Mouse (Mus musculus) C2C12 (cell line): Measurements from ENCODE around the gene BC049762. TPM values are rescaled to one million over a fixed set of nuclear protein-coding genes. Genes with fewer than 3 reads are reported as not detected.

ENCODE experiments used
- H3K27me3 ChIP-seq: one replicate; pipeline ENCODE4 v1.6.1; 2011; ENCODE audit not compliant: control insufficient read depth, insufficient read depth, insufficient read length
- H3K36me3 ChIP-seq: one replicate; pipeline ENCODE4 v1.6.1; 2011; ENCODE audit not compliant: control insufficient read depth, insufficient read depth
- H3K4me3 ChIP-seq: one replicate; pipeline ENCODE4 v1.5.1; 2011; ENCODE audit warnings: mild to moderate bottlenecking, control low read depth; ENCODE audit not compliant: poor library complexity, insufficient read depth, severe bottlenecking
- H3K79me2 ChIP-seq: one replicate; pipeline ENCODE4 v1.6.1; 2011; ENCODE audit not compliant: control insufficient read depth, insufficient read depth
- H3K79me3 ChIP-seq: one replicate; pipeline ENCODE4 v1.6.1; 2011; ENCODE audit warnings: low read depth, control low read depth
- H3ac ChIP-seq: one replicate; pipeline ENCODE3; 2011; ENCODE audit warnings: low read depth; ENCODE audit not compliant: control insufficient read depth, insufficient read length
- CEBPB ChIP-seq: IDR thresholded peaks from one replicate; pipeline ENCODE4 v1.6.1; 2011; ENCODE audit warnings: low read depth, mild to moderate bottlenecking, control low read depth, moderate library complexity
- CTCF ChIP-seq: IDR thresholded peaks from one replicate; pipeline ENCODE4 v1.5.1; 2011; ENCODE audit not compliant: control insufficient read depth, insufficient read depth, insufficient read length
- FOSL1 ChIP-seq: IDR thresholded peaks from one replicate; pipeline ENCODE4 v1.8.0; 2011; ENCODE audit warnings: mild to moderate bottlenecking, low read length; ENCODE audit not compliant: poor library complexity, insufficient read depth, severe bottlenecking
- MAX ChIP-seq: IDR thresholded peaks from one replicate; pipeline ENCODE4 v1.6.1; 2011; ENCODE audit warnings: mild to moderate bottlenecking, control low read depth
- MYOD1 ChIP-seq: IDR thresholded peaks from one replicate; pipeline ENCODE4 v1.6.1; 2011; ENCODE audit warnings: low read depth; ENCODE audit not compliant: control insufficient read depth, insufficient read length
- MYOG ChIP-seq: IDR thresholded peaks from one replicate; pipeline ENCODE4 v1.6.1; 2011; ENCODE audit not compliant: control insufficient read depth, insufficient read length; ENCODE audit errors: extremely low read depth
- USF1 ChIP-seq: IDR thresholded peaks from one replicate; pipeline ENCODE4 v1.6.1; 2011; ENCODE audit warnings: low read depth, mild to moderate bottlenecking, control low read depth, moderate library complexity
- polyA plus RNA-seq: library from polyadenylated mRNA; unstranded; fragments of >200 nt; fragmentation: generic; extraction: Trizol; gene quantifications from one replicate; pipeline ENCODE4 v1.2.1, GENCODE M21; 2012; ENCODE audit warnings: missing spikeins

Gene BC049762
- polyA plus RNA-seq, 1 experiment = 0.05 TPM

DNA sequence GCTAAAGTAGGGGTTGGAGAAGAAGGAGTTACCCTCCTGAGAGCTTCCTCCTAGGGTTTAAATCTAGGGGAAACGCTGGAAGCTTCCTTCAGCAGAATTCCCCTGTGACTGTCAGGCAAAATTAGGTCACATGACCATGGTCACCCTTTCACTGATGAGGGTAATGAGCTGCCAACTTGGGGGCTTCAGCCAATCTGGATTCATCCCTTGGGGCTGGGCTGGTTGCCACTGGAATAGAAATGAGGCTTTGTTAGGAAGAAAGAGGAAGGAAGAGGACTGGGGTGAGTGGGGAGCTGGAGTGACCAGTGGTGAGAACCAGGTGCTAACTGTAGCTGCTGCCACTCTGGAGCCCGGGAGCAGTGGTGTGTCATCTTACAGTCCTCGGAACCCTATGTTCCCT is 32.9 kb upstream of the BC049762 start:
- Histone ChIP-seq H3K36me3 (no peaks in the 10 kb centered on the region), H3K4me3 (no peak overlapping the region), H3K27me3 (peaks cover 16% of the 10 kb centered on the region), H3K79me2 (no peaks in the 10 kb centered on the region), H3K79me3 (no peaks in the 10 kb centered on the region), H3ac (no peak overlapping the region)
- TF ChIP-seq MYOG (no peak), MYOD1 (no peak), CTCF (no peak), FOSL1 (no peak), USF1 (no peak), MAX (no peak), CEBPB (no peak)

DNA sequence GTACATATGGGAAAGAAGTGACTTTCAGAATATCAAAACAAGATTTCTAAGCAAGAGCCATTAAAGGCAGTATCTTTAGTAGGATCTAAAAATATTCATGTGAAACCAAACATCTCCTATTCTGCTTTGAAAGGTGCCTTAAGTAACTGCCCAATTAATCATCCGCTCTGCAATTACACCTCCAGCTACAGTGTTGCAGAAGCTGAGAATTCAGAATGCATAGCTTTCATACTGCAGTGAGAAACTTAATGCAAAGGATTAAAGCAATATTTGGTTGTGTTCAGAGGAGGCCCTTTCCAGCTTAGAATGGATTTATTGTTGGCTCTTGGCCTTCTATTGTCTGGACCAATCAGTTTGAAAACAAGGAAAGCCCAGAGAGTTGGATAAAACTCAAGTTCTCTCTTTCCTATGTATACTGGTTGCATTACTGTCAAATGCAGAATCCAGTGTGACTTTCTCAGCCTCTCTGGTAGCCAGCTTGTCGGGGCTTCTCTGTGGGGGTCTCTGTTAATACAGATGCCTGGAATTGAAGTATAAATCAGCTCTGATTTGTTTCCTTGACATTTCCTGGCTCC is 31.2 kb upstream of the BC049762 start:
- H3K36me3 ChIP-seq = no peaks in the 10 kb centered on the region
- no peaks in the 10 kb centered on the region for H3K79me2 ChIP-seq
- no peak overlapping the region for H3K4me3 ChIP-seq
- H3K27me3 ChIP-seq = peaks cover 18% of the 10 kb centered on the region
- no peaks in the 10 kb centered on the region for H3K79me3 ChIP-seq
- no peak for TF ChIP-seq MYOG
- TF ChIP-seq FOSL1 = no peak
- TF ChIP-seq CEBPB = no peak
- TF ChIP-seq CTCF = no peak
- no peak for TF ChIP-seq MYOD1
- no peak for TF ChIP-seq USF1
- TF ChIP-seq MAX = no peak
- no peak overlapping the region for H3ac ChIP-seq

DNA sequence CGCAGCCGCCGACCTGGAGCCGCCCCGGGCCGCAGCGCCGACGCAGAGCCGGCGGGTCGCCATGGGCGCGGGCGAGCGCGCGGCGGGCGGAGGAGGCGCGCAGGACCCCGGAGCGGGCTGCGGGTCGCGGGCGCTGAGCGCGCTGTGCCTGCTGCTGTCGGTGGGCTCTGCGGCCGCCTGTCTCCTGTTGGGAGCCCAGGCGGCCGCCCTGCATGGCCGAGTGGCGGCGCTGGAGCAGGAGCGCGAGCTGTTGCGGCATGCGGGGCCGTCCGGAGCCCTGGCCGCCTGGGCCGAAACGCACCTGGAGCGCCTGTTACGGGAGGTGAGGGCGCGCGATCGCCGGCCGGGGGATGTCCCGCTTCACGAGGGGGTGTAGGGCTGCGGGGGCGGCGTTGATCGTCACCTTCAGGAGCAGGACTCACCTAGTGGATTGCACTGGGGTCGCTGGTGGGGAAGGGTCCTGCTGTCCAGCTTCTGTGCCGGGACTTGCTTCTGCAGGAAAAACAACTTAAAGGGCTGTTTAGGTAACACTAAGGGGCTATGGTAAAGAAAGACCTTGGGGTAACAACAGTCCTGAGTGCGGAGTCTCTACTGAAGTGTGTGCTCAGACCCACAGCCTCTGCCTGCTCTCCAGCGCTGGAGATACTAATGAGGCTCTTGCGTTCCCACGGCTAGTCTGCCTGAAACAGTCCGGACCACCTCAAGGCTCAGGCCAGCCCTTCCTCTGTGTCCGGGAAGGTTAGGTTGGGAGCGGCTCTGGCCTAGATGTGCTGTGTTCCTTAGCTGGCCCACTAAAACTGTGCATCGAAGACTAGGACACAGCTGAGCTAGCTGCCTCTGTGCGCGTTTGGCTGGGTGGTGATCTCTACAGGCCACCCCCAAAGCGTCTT is 27.5 kb upstream of the BC049762 start:
- peak overlapping the region; percentile 11 for H3K4me3 ChIP-seq
- no peaks in the 10 kb centered on the region for H3K36me3 ChIP-seq
- no peak for TF ChIP-seq USF1
- peak; percentile 23 for TF ChIP-seq CTCF
- H3K79me3 ChIP-seq = no peaks in the 10 kb centered on the region
- no peaks in the 10 kb centered on the region for H3K79me2 ChIP-seq
- H3K27me3 ChIP-seq = peaks cover 18% of the 10 kb centered on the region
- peak overlapping the region; percentile 59 for H3ac ChIP-seq

DNA sequence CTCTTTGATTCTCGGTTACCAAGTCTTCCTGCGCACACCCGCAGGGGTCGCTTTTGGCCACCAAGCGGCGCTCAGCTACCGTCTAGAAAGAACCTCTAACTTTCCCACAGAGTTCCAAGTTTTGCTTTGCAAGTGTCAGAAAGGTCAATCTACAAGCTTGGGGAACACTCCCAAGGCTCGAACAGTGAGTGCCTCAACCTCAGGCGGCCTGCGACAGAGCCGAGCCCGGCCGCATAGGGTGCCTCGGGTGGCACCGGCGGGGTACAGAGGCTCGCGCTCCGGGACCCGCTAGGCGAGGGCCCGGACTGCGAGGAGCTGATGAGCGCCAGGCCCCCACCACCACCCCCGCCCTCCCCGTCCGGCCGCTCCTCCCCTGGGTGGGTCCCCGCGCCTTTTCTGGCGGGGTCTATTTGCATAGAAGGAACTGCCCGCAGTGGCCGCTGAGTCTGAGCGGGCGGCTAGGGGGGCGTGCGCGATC is 26.8 kb upstream of the BC049762 start, which contains the start of gene Col23a1:
Gene Col23a1 (plus strand): TSS at position 357 of the 478 bp plus-strand sequence.
- TF ChIP-seq MYOD1 (no peak), CTCF (peak; percentile 45), MAX (no peak)
- H3ac ChIP-seq = peak within 1 kb of the TSS; percentile 71
- peaks cover 18% of the 10 kb centered on the region for H3K27me3 ChIP-seq
- peaks cover 1% of the 10 kb centered on the region for H3K36me3 ChIP-seq
- peak within 1 kb of the TSS; percentile 11 for H3K4me3 ChIP-seq
- H3K79me2 ChIP-seq = no peaks in the 10 kb centered on the region
- no peaks in the 10 kb centered on the region for H3K79me3 ChIP-seq

DNA sequence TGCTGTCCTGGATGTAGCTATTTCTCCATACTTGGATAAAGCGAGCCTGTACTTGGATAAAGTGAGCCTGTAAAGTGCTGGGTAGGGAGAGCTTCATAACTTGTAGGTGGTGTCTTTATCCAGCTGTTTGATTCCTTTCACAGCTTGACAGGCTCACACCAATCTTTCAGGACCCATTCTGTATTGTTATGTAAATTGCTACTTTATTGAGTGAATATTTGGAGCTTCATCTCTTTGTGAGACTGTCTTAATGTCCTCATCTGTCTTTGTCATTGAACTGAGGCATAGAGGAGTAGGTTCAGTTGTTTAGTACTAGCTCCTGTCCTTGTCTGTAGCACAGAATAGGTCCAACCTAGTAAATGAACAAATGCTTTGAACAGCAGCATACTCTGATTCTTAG is 11.6 kb upstream of the BC049762 start:
- peaks cover 19% of the 10 kb centered on the region for H3K79me3 ChIP-seq
- no peak for TF ChIP-seq MAX
- no peak for TF ChIP-seq MYOG
- TF ChIP-seq FOSL1 = no peak
- no peak for TF ChIP-seq USF1
- no peak for TF ChIP-seq MYOD1
- TF ChIP-seq CEBPB = no peak
- TF ChIP-seq CTCF = no peak
- no peaks in the 10 kb centered on the region for H3K27me3 ChIP-seq
- peaks cover 43% of the 10 kb centered on the region for H3K79me2 ChIP-seq
- H3K36me3 ChIP-seq = peaks cover 95% of the 10 kb centered on the region
- no peak overlapping the region for H3K4me3 ChIP-seq
- no peak overlapping the region for H3ac ChIP-seq

DNA sequence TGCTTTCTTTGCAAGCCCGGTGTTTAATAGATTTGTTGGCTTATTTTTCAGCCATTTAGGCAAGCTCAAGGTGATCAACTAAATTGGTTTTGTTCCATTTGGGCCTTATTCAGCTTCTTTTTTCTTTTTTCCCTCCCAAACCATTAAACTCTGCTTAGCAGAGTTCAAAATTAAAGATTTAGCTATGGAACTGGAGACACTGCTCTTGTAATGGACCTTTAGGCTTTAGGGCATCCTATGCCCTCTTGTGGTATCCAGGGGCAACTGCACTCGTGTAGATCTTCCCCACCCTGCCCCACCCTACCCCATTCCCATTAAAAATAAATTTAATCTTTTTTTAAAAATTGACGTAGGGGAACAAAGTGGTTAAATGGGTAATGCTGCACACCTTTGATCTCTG is 2.5 kb upstream of the BC049762 start:
- Histone ChIP-seq H3ac (no peak overlapping the region), H3K4me3 (no peak overlapping the region), H3K36me3 (peaks cover 51% of the 10 kb centered on the region), H3K27me3 (no peaks in the 10 kb centered on the region), H3K79me3 (peaks cover 70% of the 10 kb centered on the region), H3K79me2 (peaks cover 73% of the 10 kb centered on the region)
- TF ChIP-seq MYOD1 (no peak), CTCF (peak; percentile 23)
